Mouse (Mus musculus): ENCODE measurements around the gene Col6a1.

Col6a1 gene

DNA sequence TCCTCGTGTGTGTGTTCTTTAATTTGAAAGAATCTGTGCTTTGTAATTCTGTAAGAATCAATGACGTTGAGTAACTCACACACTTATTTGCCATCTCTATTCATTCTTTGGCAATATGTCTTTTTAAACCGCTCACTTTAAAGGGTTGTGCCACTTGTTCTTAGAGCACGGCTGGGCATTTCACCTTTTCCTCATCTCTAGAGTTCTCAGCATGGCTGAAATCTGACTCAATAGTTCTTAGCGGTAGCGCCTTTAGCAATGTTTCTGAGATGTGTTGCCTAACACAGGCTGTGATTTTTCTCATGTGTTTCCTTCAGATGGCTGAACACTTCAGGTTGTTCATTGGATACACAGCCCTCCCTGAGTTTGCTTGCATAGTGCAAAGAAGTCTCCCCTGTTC is 51.4 kb downstream of the Col6a1 start:
- no peak for DNase-seq

DNA sequence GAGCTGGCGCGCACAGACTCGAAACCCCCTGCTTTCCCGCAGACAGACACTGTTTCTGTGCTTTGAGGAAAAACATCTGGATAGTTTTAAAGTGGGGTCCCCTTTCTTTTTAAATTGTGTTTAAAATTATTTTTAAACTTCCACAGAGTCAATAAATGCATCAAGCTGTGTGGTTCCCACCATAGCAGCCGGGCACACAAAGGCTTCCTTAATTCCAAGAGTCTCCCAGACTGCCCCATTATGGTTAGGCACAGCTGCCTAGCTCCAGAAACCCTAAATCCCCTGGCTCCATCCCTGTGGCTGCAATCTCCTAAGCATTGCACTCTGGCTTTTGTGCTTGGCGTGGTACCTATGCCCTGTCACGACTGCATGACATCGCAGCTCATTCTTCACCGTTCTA is 54.0 kb downstream of the Col6a1 start:
- no peak for DNase-seq

DNA sequence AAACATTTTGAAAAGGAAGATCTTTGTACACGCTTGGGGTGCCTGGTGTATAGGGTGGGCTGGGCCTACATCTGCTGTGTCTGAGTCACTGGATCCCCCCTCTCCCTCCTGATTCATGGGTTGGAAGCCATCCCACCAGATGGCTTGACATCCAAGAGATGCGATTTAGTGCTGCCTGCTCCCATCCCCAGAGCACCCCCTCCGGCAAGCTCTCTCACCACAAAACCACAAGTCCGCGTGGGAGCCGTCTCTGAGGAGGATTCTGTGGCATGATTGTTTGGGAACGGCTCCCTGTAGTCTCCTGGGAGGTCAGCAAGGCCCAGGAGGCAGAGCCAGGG is 57.1 kb downstream of the Col6a1 start:
- DNase-seq = no peak

DNA sequence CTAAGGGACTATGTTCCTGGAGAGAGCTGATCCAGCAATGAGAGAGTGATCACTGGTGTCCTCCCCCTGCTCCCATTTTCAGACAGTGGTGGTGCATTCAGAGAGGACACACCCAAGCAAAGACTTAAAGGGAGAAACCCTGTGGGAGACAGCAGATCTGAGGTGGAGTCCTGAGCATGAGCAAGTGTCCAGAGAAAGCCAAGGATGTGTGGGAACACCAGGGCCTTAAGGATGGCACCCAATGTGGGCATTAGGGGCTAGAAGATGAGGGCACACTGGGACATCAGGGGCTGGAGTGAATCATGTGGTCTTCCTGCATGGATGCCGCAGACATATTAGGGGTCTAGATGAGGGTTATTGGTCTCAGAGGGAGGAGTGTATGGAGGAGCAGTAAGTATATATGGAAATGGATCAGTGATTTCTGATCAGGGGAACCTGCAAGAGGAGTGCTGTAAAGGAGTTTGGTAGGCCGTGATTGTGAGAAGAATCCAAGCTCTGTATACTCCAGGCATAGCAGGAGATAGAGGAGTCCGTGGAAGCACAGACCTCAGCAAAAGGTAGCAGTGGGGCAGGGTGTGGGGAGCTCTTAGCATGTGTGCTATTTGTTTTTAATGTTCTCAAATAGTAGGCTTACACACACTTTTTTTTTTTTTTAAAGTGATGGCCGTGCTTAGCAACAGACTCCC is 57.6 kb downstream of the Col6a1 start:
- no peak for DNase-seq

DNA sequence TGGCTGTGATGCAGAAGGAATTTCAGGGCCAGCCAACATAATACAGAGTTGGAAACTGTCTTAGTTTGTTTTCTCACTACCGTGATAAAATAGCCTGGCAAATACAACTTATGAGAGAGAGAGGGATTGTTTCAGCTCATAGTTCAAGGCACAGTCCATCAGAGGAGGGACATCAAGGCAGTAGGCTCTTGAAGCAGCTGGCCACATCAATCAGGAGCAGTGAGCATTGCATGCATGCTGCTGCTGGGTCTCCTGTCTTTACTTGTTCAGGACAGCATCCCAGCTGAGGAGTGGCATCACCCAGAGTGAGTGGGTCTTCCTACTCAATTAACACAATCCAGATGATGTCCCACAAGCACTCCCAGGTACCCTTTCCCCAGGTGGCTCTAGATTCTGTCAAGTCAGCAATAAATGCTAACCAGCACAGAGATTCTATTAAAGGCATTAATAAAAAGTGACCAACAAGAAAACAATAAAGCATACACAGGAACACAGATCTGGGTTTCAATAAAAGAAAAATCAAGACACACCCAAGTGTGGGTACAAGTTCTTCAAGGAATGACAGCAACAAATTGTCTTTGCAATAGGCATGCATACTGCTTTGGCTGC is 58.7 kb downstream of the Col6a1 start:
- DNase-seq = no peak

DNA sequence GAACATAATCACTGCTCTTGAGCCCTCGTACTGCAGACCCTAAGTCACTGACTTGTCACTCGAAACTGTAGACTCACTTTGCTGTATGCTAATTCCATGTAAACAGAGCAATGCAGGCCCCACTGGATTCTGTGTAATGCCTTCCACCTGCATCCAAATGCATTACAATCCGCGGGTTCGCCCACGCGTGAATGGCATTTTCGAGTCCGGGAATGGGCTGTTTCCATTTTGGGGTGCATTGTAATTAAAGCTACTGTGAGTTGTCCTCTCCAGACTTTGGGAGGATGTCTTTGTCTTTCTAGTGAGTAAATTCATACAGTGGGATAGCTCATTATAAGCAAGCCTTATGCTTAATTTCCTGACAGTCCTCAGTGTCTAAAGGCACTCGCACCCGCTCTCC is 60.4 kb downstream of the Col6a1 start:
- DNase-seq = no peak

DNA sequence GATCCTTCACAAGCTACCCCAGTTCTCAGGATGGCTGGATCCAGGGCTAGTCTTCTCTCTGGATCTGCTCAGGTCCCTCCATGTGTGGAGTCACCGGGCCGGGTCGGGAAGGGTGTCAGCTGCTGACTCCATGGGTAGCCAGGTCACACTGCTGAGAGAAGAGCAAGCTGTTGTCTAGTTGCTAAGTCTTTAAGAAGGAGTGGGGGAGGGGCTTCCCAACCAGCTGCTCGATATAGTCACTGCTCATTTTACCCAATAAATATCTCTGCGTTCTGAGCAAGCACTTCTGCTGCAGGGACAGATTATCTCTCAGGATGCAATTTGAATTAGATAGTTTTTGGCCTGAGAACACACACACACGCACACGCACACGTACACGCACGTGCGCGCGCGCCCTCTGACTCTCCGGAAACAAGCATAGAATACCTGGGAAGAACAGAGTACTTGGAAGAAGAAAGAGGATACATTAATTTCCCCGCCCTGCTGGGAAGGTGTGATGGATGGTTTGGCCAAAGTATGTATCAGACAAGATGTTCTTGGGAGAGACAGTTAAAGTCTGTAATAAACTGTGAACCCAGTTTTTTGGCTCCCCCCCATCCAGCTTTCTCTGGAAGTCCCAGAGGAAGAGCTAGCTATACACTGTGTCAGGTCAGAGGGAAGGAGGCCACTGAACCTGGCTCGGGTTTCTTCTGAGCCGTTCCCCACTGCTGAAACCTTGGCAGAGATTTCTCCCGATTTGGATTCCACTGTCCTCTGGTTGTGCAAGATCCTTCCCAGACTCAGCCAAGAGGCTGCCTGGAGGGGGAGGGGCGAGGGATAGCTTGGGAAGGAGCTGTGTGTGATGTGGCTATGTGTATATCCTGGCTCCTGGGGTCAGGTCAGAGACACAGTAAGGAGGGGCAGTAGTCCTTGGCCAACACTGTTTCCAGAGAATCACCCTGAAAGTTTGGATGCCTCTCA is 61.5 kb downstream of the Col6a1 start:
- peak; percentile 33 for DNase-seq
